ENCODE assay signal across 9 mouse cellular contexts in genomic region chr4:107223225-107224204, GRCm38 (mm10). TPM values are rescaled to one million over a fixed set of nuclear protein-coding genes. Genes with fewer than 3 reads are reported as not detected.
A peak's percentile ranks its signal among the peaks of the same experiment; 100 is the strongest.
DNase-seq lines count a peak whose midpoint lies in the region; ATAC-seq and TF ChIP-seq lines count a peak whose summit lies in the region.
"Had no signal": no experiment of that assay in that cellular context is flagged by ENCODE, and none has a peak within 500 bp of the region (broad histone marks: within the 10 kb centered on the region; RNA-seq: fewer than 3 reads in every experiment).

No protein-coding gene starts in this region.

- no peak for TF ChIP-seq CTCF in forebrain, postnatal 0 days (IDR thresholded peaks at IDR 0.05; ENCODE audit: low read depth)
- TF ChIP-seq CTCF in liver, embryonic 14.5 days (IDR thresholded peaks at IDR 0.05; ENCODE audit: low read depth) = no peak
- no peak for TF ChIP-seq CTCF in stomach, postnatal 0 days (IDR thresholded peaks at IDR 0.05; ENCODE audit: low read depth)

- H3K4me1 ChIP-seq in forebrain, postnatal 0 days (ENCODE audit: insufficient read depth) = no peaks in the 10 kb centered on the region
- H3K4me1 ChIP-seq in forebrain, embryonic 10.5 days = no peaks in the 10 kb centered on the region
- peaks cover 9 to 21% of the 10 kb centered on the region in 2 experiments for H3K4me1 ChIP-seq in liver, embryonic 14.5 days (replicated peaks; ENCODE audit: control insufficient read depth in 2 of 2, insufficient read depth in 2 of 2, low read length in 1 of 2)
- H3K4me1 ChIP-seq in stomach, postnatal 0 days (replicated peaks; ENCODE audit: control insufficient read depth, insufficient read depth) = no peaks in the 10 kb centered on the region
- no peaks in the 10 kb centered on the region for H3K4me1 ChIP-seq in midbrain, embryonic 10.5 days

- no peak overlapping the region for H3K4me3 ChIP-seq in forebrain, postnatal 0 days (ENCODE audit: low read depth, low read length)
- no peak overlapping the region for H3K4me3 ChIP-seq in forebrain, embryonic 10.5 days
- H3K4me3 ChIP-seq in liver, embryonic 14.5 days (ENCODE audit: insufficient read depth in 1 of 2, low read depth in 2 of 2, low read length in 2 of 2) = no peak overlapping the region
- H3K4me3 ChIP-seq in stomach, postnatal 0 days (ENCODE audit: low read depth, low read length) = no peak overlapping the region
- H3K4me3 ChIP-seq in midbrain, embryonic 10.5 days = no peak overlapping the region

- no peaks in the 10 kb centered on the region for H3K9me3 ChIP-seq in forebrain, postnatal 0 days (ENCODE audit: low read length)
- H3K9me3 ChIP-seq in forebrain, embryonic 10.5 days = no peaks in the 10 kb centered on the region
- H3K9me3 ChIP-seq in liver, embryonic 14.5 days (ENCODE audit: control insufficient read depth, low read length) = no peaks in the 10 kb centered on the region
- H3K9me3 ChIP-seq in stomach, postnatal 0 days (ENCODE audit: control insufficient read depth, low read length) = no peaks in the 10 kb centered on the region
- no peaks in the 10 kb centered on the region for H3K9me3 ChIP-seq in midbrain, embryonic 10.5 days (replicated peaks)
- H3K9me3 ChIP-seq: G1E had no signal

- H3K27me3 ChIP-seq in forebrain, postnatal 0 days (ENCODE audit: insufficient read depth, low read length) = no peaks in the 10 kb centered on the region
- H3K27me3 ChIP-seq in forebrain, embryonic 10.5 days (ENCODE audit: poor library complexity, severe bottlenecking) = no peaks in the 10 kb centered on the region
- H3K27me3 ChIP-seq in liver, embryonic 14.5 days (ENCODE audit: control insufficient read depth, insufficient read depth, low read length) = no peaks in the 10 kb centered on the region
- no peaks in the 10 kb centered on the region for H3K27me3 ChIP-seq in stomach, postnatal 0 days (ENCODE audit: control insufficient read depth, insufficient read depth, low read length)
- H3K27me3 ChIP-seq in midbrain, embryonic 10.5 days (ENCODE audit: low read depth, poor library complexity, severe bottlenecking) = no peaks in the 10 kb centered on the region

- no peak overlapping the region for H3K9ac ChIP-seq in forebrain, postnatal 0 days
- no peak overlapping the region for H3K9ac ChIP-seq in liver, embryonic 14.5 days (replicated peaks)
- no peak overlapping the region for H3K9ac ChIP-seq in stomach, postnatal 0 days (ENCODE audit: low read length)

- 79% methylated on average over 11 of the region's 11 CpGs for WGBS in forebrain, postnatal 0 days
- WGBS in forebrain, embryonic 10.5 days = 85% methylated on average over 11 of the region's 11 CpGs
- WGBS in liver, embryonic 14.5 days (ENCODE audit: insufficient replicate concordance) = 67% methylated on average over 11 of the region's 11 CpGs
- WGBS in stomach, postnatal 0 days = 61% methylated on average over 11 of the region's 11 CpGs
- WGBS in midbrain, embryonic 10.5 days = 87% methylated on average over 11 of the region's 11 CpGs

- peak; percentile 21 for DNase-seq in forebrain, postnatal 0 days
- DNase-seq in forebrain, embryonic 10.5 days (ENCODE audit: extremely low spot score, low spot score) = no peak
- DNase-seq in 3T3-L1 (ENCODE audit: low read depth, low spot score) = peak; percentile 86
- DNase-seq in brain, adult 2 months (ENCODE audit: low read depth, low spot score) = peak; percentile 62
- peak; percentile 61 for DNase-seq in heart, adult 8-10 months (ENCODE audit: low spot score)
- peak in 1 of 3 experiments; percentile 24 for DNase-seq in liver, embryonic 14.5 days (ENCODE audit: low read depth in 3 of 3, low spot score in 3 of 3)
- peak; percentile 73 for DNase-seq in stomach, postnatal 0 days (ENCODE audit: low spot score)
- no peak for DNase-seq in midbrain, embryonic 10.5 days (ENCODE audit: low spot score)

- peak; percentile 56; the same call in 1 of the 2 replicates for ATAC-seq in forebrain, postnatal 0 days
- peak; percentile 63; the same call in 1 of the 2 replicates for ATAC-seq in liver, embryonic 14.5 days (ENCODE audit: insufficient read depth)
- peak; percentile 92 for ATAC-seq in stomach, postnatal 0 days (ENCODE audit: low FRiP score, low TSS enrichment)

- H3K4me2 ChIP-seq in forebrain, postnatal 0 days (ENCODE audit: low read depth) = no peak overlapping the region
- no peak overlapping the region for H3K4me2 ChIP-seq in liver, embryonic 14.5 days (ENCODE audit: low read depth)
- no peak overlapping the region for H3K4me2 ChIP-seq in stomach, postnatal 0 days (replicated peaks; ENCODE audit: low read depth)

- H3K27ac ChIP-seq in forebrain, postnatal 0 days (ENCODE audit: low read depth, low read length) = no peak overlapping the region
- no peak overlapping the region for H3K27ac ChIP-seq in forebrain, embryonic 10.5 days
- no peak overlapping the region for H3K27ac ChIP-seq in liver, embryonic 14.5 days
- no peak overlapping the region for H3K27ac ChIP-seq in stomach, postnatal 0 days (replicated peaks)
- H3K27ac ChIP-seq in midbrain, embryonic 10.5 days (replicated peaks) = no peak overlapping the region

- no peak for TF ChIP-seq EP300 in liver, embryonic 14.5 days (IDR thresholded peaks at IDR 0.05; ENCODE audit: low read depth)
- TF ChIP-seq EP300 in stomach, postnatal 0 days (optimal IDR thresholded peaks at IDR 0.05) = no peak

- H3K36me3 ChIP-seq in forebrain, postnatal 0 days (ENCODE audit: insufficient read depth) = no peaks in the 10 kb centered on the region
- H3K36me3 ChIP-seq in forebrain, embryonic 10.5 days (replicated peaks) = no peaks in the 10 kb centered on the region
- H3K36me3 ChIP-seq in liver, embryonic 14.5 days (replicated peaks; ENCODE audit: control insufficient read depth, insufficient read depth, low read depth) = no peaks in the 10 kb centered on the region
- H3K36me3 ChIP-seq in stomach, postnatal 0 days (ENCODE audit: control insufficient read depth, insufficient read depth, low read length) = no peaks in the 10 kb centered on the region
- H3K36me3 ChIP-seq in midbrain, embryonic 10.5 days = no peaks in the 10 kb centered on the region
- H3K36me3 ChIP-seq: G1E had no signal

RNA-seq across cellular contexts. Expression of gene Ldlrad1, which starts 14.5 kb away (rescaled TPM):
- total RNA-seq in forebrain, postnatal 0 days (2014; rRNA removed) = 0.69 TPM in 1 of 2 replicates, not detected in the other
- not detected in 2 replicates for polyA plus RNA-seq in forebrain, postnatal 0 days (2015; fragmentation: Nextera tagmentation; extraction: Ambion mirVana)
- not detected in 2 replicates for polyA plus RNA-seq in forebrain, embryonic 10.5 days (2016; fragmentation: Nextera tagmentation; extraction: Ambion mirVana)
- total RNA-seq in heart, adult 8-10 months (2022) = not detected
- not detected in 2 replicates for polyA plus RNA-seq in liver, embryonic 14.5 days (2012; rRNA removed)
- polyA plus RNA-seq in liver, embryonic 14.5 days (2014; fragmentation: Nextera tagmentation; extraction: Ambion mirVana) = not detected in 2 replicates
- 0.08 TPM in 2 replicates for polyA plus RNA-seq in stomach, postnatal 0 days (2015; fragmentation: Nextera tagmentation; extraction: Ambion mirVana)
- not detected in 2 replicates for polyA plus RNA-seq in midbrain, embryonic 10.5 days (2016; fragmentation: Nextera tagmentation; extraction: Ambion mirVana)
- polyA plus RNA-seq: G1E had no signal

RNA-seq across cellular contexts. Expression of gene Lrrc42, which starts 29.8 kb away (rescaled TPM):
- total RNA-seq in forebrain, postnatal 0 days (2014; rRNA removed) = 12.4 and 14.7 TPM in 2 replicates
- polyA plus RNA-seq in forebrain, postnatal 0 days (2015; fragmentation: Nextera tagmentation; extraction: Ambion mirVana) = 27.9 and 36.4 TPM in 2 replicates
- 89.5 and 95.6 TPM in 2 replicates for polyA plus RNA-seq in forebrain, embryonic 10.5 days (2016; fragmentation: Nextera tagmentation; extraction: Ambion mirVana)
- total RNA-seq in heart, adult 8-10 months (2022) = 10 to 100 TPM in 2 of 4 experiments, 1 to 10 TPM in 2; 8.5 to 11.0 (median 10.2) TPM
- polyA plus RNA-seq in liver, embryonic 14.5 days (2012; rRNA removed) = 4.3 and 7.6 TPM in 2 replicates
- 11.1 TPM in 2 replicates for polyA plus RNA-seq in liver, embryonic 14.5 days (2014; fragmentation: Nextera tagmentation; extraction: Ambion mirVana)
- polyA plus RNA-seq in stomach, postnatal 0 days (2015; fragmentation: Nextera tagmentation; extraction: Ambion mirVana) = 28.1 and 29.3 TPM in 2 replicates
- polyA plus RNA-seq in midbrain, embryonic 10.5 days (2016; fragmentation: Nextera tagmentation; extraction: Ambion mirVana) = 75.0 and 83.0 TPM in 2 replicates

RNA-seq across cellular contexts. Expression of gene Hspb11, which starts 29.9 kb away (rescaled TPM):
- total RNA-seq in forebrain, postnatal 0 days (2014; rRNA removed) = 17.9 and 20.4 TPM in 2 replicates
- polyA plus RNA-seq in forebrain, postnatal 0 days (2015; fragmentation: Nextera tagmentation; extraction: Ambion mirVana) = 40.5 and 43.8 TPM in 2 replicates
- polyA plus RNA-seq in forebrain, embryonic 10.5 days (2016; fragmentation: Nextera tagmentation; extraction: Ambion mirVana) = 20.6 and 23.2 TPM in 2 replicates
- total RNA-seq in heart, adult 8-10 months (2022) = 10 to 100 TPM; 10.1 to 12.3 (median 10.2) TPM
- 2.2 and 3.6 TPM in 2 replicates for polyA plus RNA-seq in liver, embryonic 14.5 days (2012; rRNA removed)
- polyA plus RNA-seq in liver, embryonic 14.5 days (2014; fragmentation: Nextera tagmentation; extraction: Ambion mirVana) = 7.8 and 8.2 TPM in 2 replicates
- polyA plus RNA-seq in stomach, postnatal 0 days (2015; fragmentation: Nextera tagmentation; extraction: Ambion mirVana) = 32.7 and 33.0 TPM in 2 replicates
- 25.6 and 25.9 TPM in 2 replicates for polyA plus RNA-seq in midbrain, embryonic 10.5 days (2016; fragmentation: Nextera tagmentation; extraction: Ambion mirVana)

RNA-seq across cellular contexts. Expression of gene Tceanc2, which starts 44.6 kb away (rescaled TPM):
- total RNA-seq in forebrain, postnatal 0 days (2014; rRNA removed) = 13.4 and 22.3 TPM in 2 replicates
- 26.5 and 35.4 TPM in 2 replicates for polyA plus RNA-seq in forebrain, postnatal 0 days (2015; fragmentation: Nextera tagmentation; extraction: Ambion mirVana)
- polyA plus RNA-seq in forebrain, embryonic 10.5 days (2016; fragmentation: Nextera tagmentation; extraction: Ambion mirVana) = 21.4 and 33.5 TPM in 2 replicates
- total RNA-seq in heart, adult 8-10 months (2022) = 10 to 100 TPM; 10.7 to 15.1 (median 12.2) TPM
- 3.3 and 5.5 TPM in 2 replicates for polyA plus RNA-seq in liver, embryonic 14.5 days (2012; rRNA removed)
- polyA plus RNA-seq in liver, embryonic 14.5 days (2014; fragmentation: Nextera tagmentation; extraction: Ambion mirVana) = 11.3 and 24.2 TPM in 2 replicates
- polyA plus RNA-seq in stomach, postnatal 0 days (2015; fragmentation: Nextera tagmentation; extraction: Ambion mirVana) = 17.5 and 21.2 TPM in 2 replicates
- polyA plus RNA-seq in midbrain, embryonic 10.5 days (2016; fragmentation: Nextera tagmentation; extraction: Ambion mirVana) = 30.6 and 39.7 TPM in 2 replicates

RNA-seq across cellular contexts. Expression of gene Tmem59, which starts 45.3 kb away (rescaled TPM):
- total RNA-seq in forebrain, postnatal 0 days (2014; rRNA removed) = 126 and 134 TPM in 2 replicates
- polyA plus RNA-seq in forebrain, postnatal 0 days (2015; fragmentation: Nextera tagmentation; extraction: Ambion mirVana) = 361 and 363 TPM in 2 replicates
- polyA plus RNA-seq in forebrain, embryonic 10.5 days (2016; fragmentation: Nextera tagmentation; extraction: Ambion mirVana) = 244 and 249 TPM in 2 replicates
- 100 to 1,000 TPM; 121 to 126 (median 122) TPM for total RNA-seq in heart, adult 8-10 months (2022)
- 51.3 and 53.7 TPM in 2 replicates for polyA plus RNA-seq in liver, embryonic 14.5 days (2012; rRNA removed)
- 129 and 144 TPM in 2 replicates for polyA plus RNA-seq in liver, embryonic 14.5 days (2014; fragmentation: Nextera tagmentation; extraction: Ambion mirVana)
- 473 and 483 TPM in 2 replicates for polyA plus RNA-seq in stomach, postnatal 0 days (2015; fragmentation: Nextera tagmentation; extraction: Ambion mirVana)
- polyA plus RNA-seq in midbrain, embryonic 10.5 days (2016; fragmentation: Nextera tagmentation; extraction: Ambion mirVana) = 279 and 311 TPM in 2 replicates

Comparison
In these comparisons a context has a peak if more than half of its experiments do, and no peak if none do; other contexts are left out.
1. DNase-seq: peak in forebrain, postnatal 0 days (single experiment), 3T3-L1 (single experiment), brain, adult 2 months (single experiment), heart, adult 8-10 months (single experiment) and stomach, postnatal 0 days (single experiment); none in forebrain, embryonic 10.5 days (single experiment) and midbrain, embryonic 10.5 days (single experiment).
2. Peak in every context shown above with its lines, with median percentiles within 50 percentile points of each other: ATAC-seq.